Mouse (Mus musculus) lung, postnatal 0 days (tissue): ENCODE data around the gene Poc1a.
A peak's percentile ranks its signal among the peaks of the same experiment; 100 is the strongest.

Experiments
- CTCF ChIP-seq: IDR thresholded peaks from 2 replicates; pipeline ENCODE4 v1.5.1; 2016; ENCODE audit warnings: antibody characterized with exemption, mild to moderate bottlenecking
- EP300 ChIP-seq: IDR thresholded peaks from 2 replicates; pipeline ENCODE4 v1.6.1; 2016; ENCODE audit warnings: antibody characterized with exemption, mild to moderate bottlenecking, control low read depth

DNA sequence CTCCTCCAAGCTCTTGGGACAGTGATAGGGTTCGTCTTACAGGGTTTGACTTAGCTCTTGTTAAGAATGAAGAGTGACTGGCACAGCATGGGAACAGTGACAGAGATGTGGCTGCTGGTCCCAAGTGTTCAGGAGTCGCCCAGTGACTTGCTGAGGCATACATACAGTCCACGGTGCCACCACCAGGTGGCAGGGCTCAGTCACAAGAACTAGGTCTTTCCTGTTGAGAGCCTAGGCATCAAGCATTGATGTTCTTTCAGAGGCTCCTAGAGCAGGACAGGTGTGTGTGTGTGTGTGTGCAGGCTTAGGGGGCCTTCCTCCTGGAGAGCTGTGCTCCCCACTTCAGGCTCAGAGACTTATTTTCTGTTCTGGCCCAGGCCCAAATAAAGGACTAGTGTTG is 8.0 kb downstream of the Poc1a start:
- TF ChIP-seq EP300: no peak
- TF ChIP-seq CTCF: peak; percentile 95
